Comparison of ENCODE assay signal across 23 mouse cellular contexts in the genomic region with DNA sequence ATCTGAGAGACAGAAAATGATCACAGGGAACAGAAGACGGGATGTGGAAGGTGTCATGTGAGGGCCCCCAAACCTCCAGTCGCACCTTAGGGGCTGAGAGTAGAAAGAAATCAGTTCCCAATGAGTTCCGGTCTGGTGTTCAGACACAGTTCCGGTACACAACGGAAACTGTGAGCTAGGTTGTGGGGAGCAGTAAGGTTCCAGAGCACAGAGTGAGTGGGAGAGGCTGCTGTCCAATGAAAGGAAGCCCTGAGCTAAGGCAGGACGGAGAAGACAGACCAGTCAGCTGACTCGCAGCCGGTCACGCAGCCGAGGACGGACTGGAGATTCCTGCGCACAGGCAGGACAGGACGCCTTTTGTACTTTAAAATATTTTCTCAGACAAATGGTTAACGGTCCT. TPM values are rescaled to one million over a fixed set of nuclear protein-coding genes. Genes with fewer than 3 reads are reported as not detected.
"Had no signal": no experiment of that assay in that cellular context is flagged by ENCODE, and none has a peak within 500 bp of the region (broad histone marks: within the 10 kb centered on the region; RNA-seq: fewer than 3 reads in every experiment).

No protein-coding gene starts in this region.

- H3K27me3 ChIP-seq: liver, embryonic 15.5 days; lung, embryonic 15.5 days; midbrain, embryonic 13.5 days; midbrain, embryonic 15.5 days; stomach, embryonic 15.5 days had no signal

- H3K9me3 ChIP-seq: liver, embryonic 15.5 days; lung, embryonic 15.5 days; megakaryocyte, embryonic 14.5 days; midbrain, embryonic 13.5 days; midbrain, embryonic 15.5 days; neural tube, embryonic 12.5 days; stomach, embryonic 15.5 days had no signal

- DNase-seq: liver, postnatal 0 days; lung, adult 2 months; lung, postnatal 14 days; lung, postnatal 36 days; right cerebral cortex, postnatal 14 days; thymus, adult 18-20 months; thymus, postnatal 14 days; thymus, postnatal 36 days had no signal

- H3K4me3 ChIP-seq: liver, embryonic 15.5 days; lung, embryonic 15.5 days; megakaryocyte, embryonic 14.5 days; midbrain, embryonic 13.5 days; midbrain, embryonic 15.5 days; neural tube, embryonic 12.5 days; stomach, embryonic 15.5 days had no signal

- H3K27ac ChIP-seq: liver, embryonic 15.5 days; lung, embryonic 15.5 days; macrophage; midbrain, embryonic 13.5 days; midbrain, embryonic 15.5 days; neural tube, embryonic 12.5 days; stomach, embryonic 15.5 days; stomach, postnatal 0 days had no signal

- H3K4me1 ChIP-seq: liver, embryonic 15.5 days; megakaryocyte, embryonic 14.5 days; midbrain, embryonic 13.5 days; midbrain, embryonic 15.5 days; neural tube, embryonic 12.5 days; stomach, embryonic 15.5 days had no signal

- H3K9ac ChIP-seq: liver, embryonic 15.5 days; liver, postnatal 0 days; lung, embryonic 15.5 days; midbrain, embryonic 13.5 days; midbrain, embryonic 15.5 days; neural tube, embryonic 12.5 days; stomach, embryonic 15.5 days had no signal

- H3K36me3 ChIP-seq: liver, embryonic 15.5 days; lung, embryonic 15.5 days; midbrain, embryonic 13.5 days; midbrain, embryonic 15.5 days; neural tube, embryonic 12.5 days; stomach, embryonic 15.5 days had no signal

- ATAC-seq: liver, postnatal 0 days; lung, postnatal 0 days; midbrain, embryonic 13.5 days; midbrain, embryonic 15.5 days had no signal

- H3K4me2 ChIP-seq: liver, embryonic 15.5 days; lung, embryonic 15.5 days; midbrain, embryonic 11.5 days; midbrain, embryonic 13.5 days; midbrain, embryonic 15.5 days; neural tube, embryonic 12.5 days; stomach, embryonic 15.5 days had no signal

RNA-seq across cellular contexts. Expression of a gene that starts 9.4 kb away (rescaled TPM):
- polyA plus RNA-seq: liver, embryonic 15.5 days; liver, postnatal 0 days; lung, adult 2 months; lung, embryonic 15.5 days; lung, postnatal 0 days; macrophage; midbrain, embryonic 11.5 days; midbrain, embryonic 13.5 days; midbrain, embryonic 15.5 days; midbrain, postnatal 0 days; neural tube, embryonic 12.5 days; neural tube, embryonic 14.5 days; spleen, adult 2 months; stomach, embryonic 15.5 days; stomach, postnatal 0 days; thymus, postnatal 0 days had no signal

RNA-seq across cellular contexts. Expression of a gene that starts 35.5 kb away (rescaled TPM):
- polyA plus RNA-seq: liver, embryonic 15.5 days; liver, postnatal 0 days; lung, adult 2 months; macrophage; midbrain, embryonic 11.5 days; neural tube, embryonic 12.5 days; spleen, adult 2 months had no signal
